ENCODE assay signal across 15 mouse cellular contexts in the genomic region with DNA sequence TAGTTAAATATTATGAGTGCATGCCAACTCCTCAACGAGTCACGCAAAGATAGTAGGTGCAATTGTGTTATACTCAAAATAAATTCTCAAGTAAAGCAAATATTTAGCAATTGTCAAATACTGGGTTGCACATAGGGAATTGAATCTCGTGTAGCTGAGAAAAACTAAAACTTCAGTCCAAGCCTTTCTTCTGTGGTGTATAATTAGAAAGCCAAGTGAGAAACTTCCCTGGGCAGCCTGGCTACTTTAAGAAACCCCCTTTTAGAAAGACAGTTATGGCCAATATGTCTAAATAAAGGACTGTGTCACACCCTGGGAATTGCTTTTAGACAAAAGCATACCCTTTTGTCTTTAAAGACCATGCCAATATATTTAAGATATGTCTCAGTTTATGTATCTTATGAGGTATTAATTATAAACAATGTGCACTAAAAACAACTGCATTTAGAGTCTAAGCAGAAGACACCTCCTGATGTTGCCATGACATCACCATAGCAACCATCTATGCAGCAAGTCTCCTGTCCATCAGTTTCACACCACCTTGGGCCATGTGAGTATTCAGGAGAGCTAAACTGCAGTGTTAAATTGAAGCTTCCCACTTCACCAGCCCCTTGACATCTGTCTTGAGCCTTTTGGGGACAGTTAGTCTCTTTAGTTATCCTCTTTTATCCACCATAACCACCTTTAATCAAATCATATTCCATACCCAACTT.
"Had no signal": no experiment of that assay in that cellular context is flagged by ENCODE, and none has a peak within 500 bp of the region (broad histone marks: within the 10 kb centered on the region; RNA-seq: fewer than 3 reads in every experiment).

No protein-coding gene starts in this region.

- H3K27ac ChIP-seq: intestine, embryonic 15.5 days; layer of hippocampus, adult 2 months; limb, embryonic 10.5 days; liver, embryonic 15.5 days; neural tube, embryonic 13.5 days; stomach, postnatal 0 days had no signal

- H3K4me3 ChIP-seq: intestine, embryonic 15.5 days; layer of hippocampus, adult 2 months; limb, embryonic 10.5 days; liver, embryonic 15.5 days; neural tube, embryonic 13.5 days had no signal

- ATAC-seq: intestine, embryonic 15.5 days; lung, postnatal 0 days had no signal

- H3K4me2 ChIP-seq: intestine, embryonic 15.5 days; liver, embryonic 11.5 days; liver, embryonic 15.5 days; neural tube, embryonic 13.5 days had no signal

- H3K9ac ChIP-seq: intestine, embryonic 15.5 days; liver, embryonic 15.5 days; neural tube, embryonic 13.5 days had no signal

- H3K36me3 ChIP-seq: intestine, embryonic 15.5 days; limb, embryonic 10.5 days; liver, embryonic 15.5 days; neural tube, embryonic 13.5 days had no signal

- H3K27me3 ChIP-seq: intestine, embryonic 15.5 days; liver, embryonic 15.5 days; neural tube, embryonic 13.5 days had no signal

- DNase-seq: kidney, adult 18-20 months; kidney, postnatal 10 days; kidney, postnatal 4 days; lung, adult 2 months; lung, postnatal 36 days; thymus, adult 18-20 months; thymus, postnatal 14 days had no signal

- H3K9me3 ChIP-seq: intestine, embryonic 15.5 days; limb, embryonic 10.5 days; liver, embryonic 15.5 days; neural tube, embryonic 13.5 days had no signal

- H3K4me1 ChIP-seq: intestine, embryonic 15.5 days; limb, embryonic 10.5 days; liver, embryonic 15.5 days; neural tube, embryonic 13.5 days had no signal
